Mouse (Mus musculus): ENCODE measurements around the gene Fktn. TPM values are rescaled to one million over a fixed set of nuclear protein-coding genes. Genes with fewer than 3 reads are reported as not detected.

Fktn gene
- polyA plus RNA-seq, 1 experiment: 11.2 TPM

- H3K4me1 ChIP-seq (ENCODE audit: control insufficient read depth, insufficient read depth, low read length): peaks cover 3% of the 10 kb centered on the region; the same call in 1 of the 2 replicates
- TF ChIP-seq CTCF (IDR thresholded peaks at IDR 0.05; ENCODE audit: borderline replicate concordance, insufficient read depth, low read length): no peak
- no peak for TF ChIP-seq POLR2A (IDR thresholded peaks at IDR 0.05; ENCODE audit: low read depth, low read length)
- H3K27ac ChIP-seq (ENCODE audit: insufficient read depth, low read length): no peak overlapping the region
- H3K4me3 ChIP-seq (ENCODE audit: insufficient read depth, low read length): no peak overlapping the region
Observed at GRCm38 (mm10) chr4:53762501-53762900, 48.7 kb downstream of the Fktn start.

GRCm38 (mm10) chr4:53770958-53771735, 57.3 kb downstream of the Fktn start:
- Histone ChIP-seq H3K4me3 (ENCODE audit: insufficient read depth, low read length) (no peak overlapping the region), H3K27ac (ENCODE audit: insufficient read depth, low read length) (no peak overlapping the region), H3K4me1 (ENCODE audit: control insufficient read depth, insufficient read depth, low read length) (no peaks in the 10 kb centered on the region)
- no peak for TF ChIP-seq CTCF (IDR thresholded peaks at IDR 0.05; ENCODE audit: borderline replicate concordance, insufficient read depth, low read length)
- TF ChIP-seq POLR2A (IDR thresholded peaks at IDR 0.05; ENCODE audit: low read depth, low read length): no peak

- Histone ChIP-seq H3K27ac (ENCODE audit: insufficient read depth, low read length) (no peak overlapping the region), H3K4me3 (ENCODE audit: insufficient read depth, low read length) (no peak overlapping the region), H3K4me1 (ENCODE audit: control insufficient read depth, insufficient read depth, low read length) (no peaks in the 10 kb centered on the region)
- TF ChIP-seq CTCF (IDR thresholded peaks at IDR 0.05; ENCODE audit: borderline replicate concordance, insufficient read depth, low read length) (no peak), POLR2A (IDR thresholded peaks at IDR 0.05; ENCODE audit: low read depth, low read length) (no peak)
Observed at GRCm38 (mm10) chr4:53772004-53772403, 58.2 kb downstream of the Fktn start.

GRCm38 (mm10) chr4:53773911-53774310, 60.1 kb downstream of the Fktn start:
- H3K27ac ChIP-seq (ENCODE audit: insufficient read depth, low read length): no peak overlapping the region
- TF ChIP-seq POLR2A (IDR thresholded peaks at IDR 0.05; ENCODE audit: low read depth, low read length): no peak
- no peak overlapping the region for H3K4me3 ChIP-seq (ENCODE audit: insufficient read depth, low read length)
- no peaks in the 10 kb centered on the region for H3K4me1 ChIP-seq (ENCODE audit: control insufficient read depth, insufficient read depth, low read length)

GRCm38 (mm10) chr4:53781396-53781795, 67.6 kb downstream of the Fktn start:
- TF ChIP-seq POLR2A (IDR thresholded peaks at IDR 0.05; ENCODE audit: low read depth, low read length): no peak
- no peak for TF ChIP-seq CTCF (IDR thresholded peaks at IDR 0.05; ENCODE audit: borderline replicate concordance, insufficient read depth, low read length)
- H3K4me1 ChIP-seq (ENCODE audit: control insufficient read depth, insufficient read depth, low read length): no peaks in the 10 kb centered on the region

GRCm38 (mm10) chr4:53782216-53783070, 68.6 kb downstream of the Fktn start:
- Histone ChIP-seq H3K4me1 (ENCODE audit: control insufficient read depth, insufficient read depth, low read length) (no peaks in the 10 kb centered on the region), H3K27ac (ENCODE audit: insufficient read depth, low read length) (no peak overlapping the region), H3K4me3 (ENCODE audit: insufficient read depth, low read length) (no peak overlapping the region)
- no peak for TF ChIP-seq POLR2A (IDR thresholded peaks at IDR 0.05; ENCODE audit: low read depth, low read length)
- TF ChIP-seq CTCF (IDR thresholded peaks at IDR 0.05; ENCODE audit: borderline replicate concordance, insufficient read depth, low read length): no peak

More at GRCm38 (mm10) chr4:53781396-53781795, 67.6 kb downstream of the Fktn start:
- H3K27ac ChIP-seq (ENCODE audit: insufficient read depth, low read length): no peak overlapping the region
- no peak overlapping the region for H3K4me3 ChIP-seq (ENCODE audit: insufficient read depth, low read length)

GRCm38 (mm10) chr4:53785746-53786398, 72.1 kb downstream of the Fktn start:
- Histone ChIP-seq H3K4me3 (ENCODE audit: insufficient read depth, low read length) (no peak overlapping the region), H3K4me1 (ENCODE audit: control insufficient read depth, insufficient read depth, low read length) (no peaks in the 10 kb centered on the region), H3K27ac (ENCODE audit: insufficient read depth, low read length) (no peak overlapping the region)
- no peak for TF ChIP-seq POLR2A (IDR thresholded peaks at IDR 0.05; ENCODE audit: low read depth, low read length)
- no peak for TF ChIP-seq CTCF (IDR thresholded peaks at IDR 0.05; ENCODE audit: borderline replicate concordance, insufficient read depth, low read length)

GRCm38 (mm10) chr4:53786851-53787250, 73.1 kb downstream of the Fktn start:
- Histone ChIP-seq H3K4me1 (ENCODE audit: control insufficient read depth, insufficient read depth, low read length) (no peaks in the 10 kb centered on the region), H3K4me3 (ENCODE audit: insufficient read depth, low read length) (no peak overlapping the region), H3K27ac (ENCODE audit: insufficient read depth, low read length) (no peak overlapping the region)
- no peak for TF ChIP-seq POLR2A (IDR thresholded peaks at IDR 0.05; ENCODE audit: low read depth, low read length)
- no peak for TF ChIP-seq CTCF (IDR thresholded peaks at IDR 0.05; ENCODE audit: borderline replicate concordance, insufficient read depth, low read length)

- Histone ChIP-seq H3K27ac (ENCODE audit: insufficient read depth, low read length) (no peak overlapping the region), H3K4me1 (ENCODE audit: control insufficient read depth, insufficient read depth, low read length) (no peaks in the 10 kb centered on the region), H3K4me3 (ENCODE audit: insufficient read depth, low read length) (no peak overlapping the region)
- TF ChIP-seq POLR2A (IDR thresholded peaks at IDR 0.05; ENCODE audit: low read depth, low read length): no peak
Observed at GRCm38 (mm10) chr4:53789346-53789745, 75.5 kb downstream of the Fktn start.

Measured in embryonic fibroblast, embryonic 13.5 days (primary cell).